Mouse (Mus musculus): ENCODE data around the gene Rps23. TPM values are rescaled to one million over a fixed set of nuclear protein-coding genes. Genes with fewer than 3 reads are reported as not detected.

The Rps23 gene
- polyA plus RNA-seq (2014; fragmentation: Illumina TruSeq; extraction: RNeasy Lipid Tissue Mini Kit (QIAGEN cat#74804); ENCODE audit: low read depth, low replicate concordance) = 451 TPM

DNA sequence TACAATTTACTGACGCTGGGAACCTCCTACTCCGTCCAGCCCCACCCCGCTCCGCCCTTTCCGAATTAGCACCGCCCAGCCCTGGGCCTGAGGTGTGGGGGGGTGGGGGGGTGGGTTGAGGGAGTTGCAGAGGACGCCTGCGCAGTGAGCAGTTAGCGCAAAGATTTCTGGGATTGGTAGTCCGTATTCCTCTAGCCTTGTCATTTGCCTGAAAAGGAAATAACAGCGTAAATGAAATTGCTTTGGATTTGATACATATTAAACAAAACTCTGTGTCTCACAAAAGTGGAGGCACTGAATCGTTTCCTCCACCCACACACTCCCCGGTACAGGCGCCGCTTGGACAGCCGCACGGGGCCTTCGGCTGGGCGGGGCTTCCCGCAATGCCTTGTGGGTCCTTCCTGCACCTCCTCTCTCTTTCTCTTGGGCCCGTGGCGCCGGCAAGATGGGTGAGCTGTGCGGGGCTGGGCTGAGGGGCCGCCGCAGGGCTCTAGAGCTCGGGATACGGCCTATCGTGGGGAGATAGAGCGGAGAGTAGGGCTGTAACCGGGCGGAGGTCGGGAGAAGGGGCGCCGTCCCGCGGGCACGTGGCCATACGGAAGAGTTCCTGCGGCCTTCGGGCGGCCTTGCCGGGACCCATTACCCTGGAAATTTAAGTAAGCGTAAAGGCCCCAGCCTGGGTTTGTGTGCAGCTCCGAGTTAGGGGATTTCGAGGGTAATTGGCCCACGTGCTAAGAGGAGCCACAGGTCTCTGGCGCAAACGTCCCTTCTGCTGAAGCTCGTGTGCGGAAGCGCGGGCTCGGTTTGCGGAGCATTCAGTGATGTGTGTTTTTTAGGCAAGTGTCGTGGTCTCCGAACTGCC, at the start of gene Rps23:
Rps23 (plus strand) TSS at position 208 of the 862 bp plus-strand sequence.

GRCm38 (mm10) chr13:90905176-90905575, 17.6 kb upstream of the Rps23 start, which contains the start of gene Atp6ap1l:
Gene Atp6ap1l, minus strand, starts transcription at chr13:90905355.

Other genes starting within 250 kb of the Rps23 start
- not detected for gene Atp6ap1l, start 17.6 kb upstream of the Rps23 start, polyA plus RNA-seq (2014; fragmentation: Illumina TruSeq; extraction: RNeasy Lipid Tissue Mini Kit (QIAGEN cat#74804); ENCODE audit: low read depth, low replicate concordance)